Mouse (Mus musculus) thymus, adult 2 months (tissue): ENCODE measurements around the gene Xntrpc.

ENCODE experiments used
- CTCF ChIP-seq: fragments of 200-500 bp; IDR thresholded peaks from 2 replicates; pipeline ENCODE4 v1.5.1; 2012; ENCODE audit warnings: mild to moderate bottlenecking, control low read depth, low read length, moderate library complexity, borderline replicate concordance; ENCODE audit not compliant: control insufficient read depth, poor library complexity, insufficient read depth; ENCODE audit errors: extremely low read depth
- POLR2A ChIP-seq: fragments of 200-500 bp; IDR thresholded peaks from 2 replicates; pipeline ENCODE4 v1.6.1; 2012; ENCODE audit warnings: mild to moderate bottlenecking, low read length, control low read depth, moderate library complexity; ENCODE audit not compliant: control insufficient read depth, poor library complexity, insufficient read depth; ENCODE audit errors: extremely low read depth

DNA sequence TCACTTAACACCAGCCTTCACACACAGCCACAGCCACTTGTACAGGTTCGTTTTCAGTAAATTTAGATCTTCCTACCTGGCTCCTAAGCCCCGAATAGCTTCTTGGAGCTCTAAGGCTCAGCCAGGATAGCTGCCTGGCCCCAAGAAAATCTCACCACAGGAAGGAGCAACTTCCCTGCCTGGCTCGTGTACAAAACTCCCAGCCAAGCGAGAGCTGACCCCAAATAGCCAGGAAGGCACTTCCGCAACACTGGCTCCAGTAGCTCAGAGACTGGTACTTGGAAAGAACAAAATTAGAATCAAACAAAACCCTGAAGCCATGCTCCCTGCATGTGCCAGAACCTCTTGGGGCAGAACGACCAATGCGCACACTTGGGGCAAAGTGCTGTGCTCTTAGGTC is 47.5 kb upstream of the Xntrpc start:
- TF ChIP-seq CTCF = no peak
- TF ChIP-seq POLR2A = no peak
